Mouse (Mus musculus): ENCODE data around the gene Hmcn2.

- TF ChIP-seq CTCF (IDR thresholded peaks at IDR 0.05): no peak
- no peak for TF ChIP-seq POLR2A (IDR thresholded peaks at IDR 0.05; ENCODE audit: insufficient read depth, low read depth, low read length)
Measured at GRCm38 (mm10) chr2:31299996-31300395, 14.2 kb upstream of the Hmcn2 start.

All from heart, adult 2 months (tissue).